Mouse (Mus musculus) thymus, adult 18-20 months (tissue): ENCODE measurements around the gene Babam1.
"Not testable (repeated sequence)": the region's sequence is repeated elsewhere in the genome, so short reads cannot be mapped to it uniquely, and the experiment has no call there.

Experiments used
- DNase-seq, 2 experiments: peaks; one replicate each; pipeline ENCODE4 v3.0.0; 2022; ENCODE audit warnings: mixed read lengths in 2 of 2

The Babam1 gene

GRCm38 (mm10) chr8:71408231-71408630, 11.6 kb downstream of the Babam1 start:
- no peak for DNase-seq

DNA sequence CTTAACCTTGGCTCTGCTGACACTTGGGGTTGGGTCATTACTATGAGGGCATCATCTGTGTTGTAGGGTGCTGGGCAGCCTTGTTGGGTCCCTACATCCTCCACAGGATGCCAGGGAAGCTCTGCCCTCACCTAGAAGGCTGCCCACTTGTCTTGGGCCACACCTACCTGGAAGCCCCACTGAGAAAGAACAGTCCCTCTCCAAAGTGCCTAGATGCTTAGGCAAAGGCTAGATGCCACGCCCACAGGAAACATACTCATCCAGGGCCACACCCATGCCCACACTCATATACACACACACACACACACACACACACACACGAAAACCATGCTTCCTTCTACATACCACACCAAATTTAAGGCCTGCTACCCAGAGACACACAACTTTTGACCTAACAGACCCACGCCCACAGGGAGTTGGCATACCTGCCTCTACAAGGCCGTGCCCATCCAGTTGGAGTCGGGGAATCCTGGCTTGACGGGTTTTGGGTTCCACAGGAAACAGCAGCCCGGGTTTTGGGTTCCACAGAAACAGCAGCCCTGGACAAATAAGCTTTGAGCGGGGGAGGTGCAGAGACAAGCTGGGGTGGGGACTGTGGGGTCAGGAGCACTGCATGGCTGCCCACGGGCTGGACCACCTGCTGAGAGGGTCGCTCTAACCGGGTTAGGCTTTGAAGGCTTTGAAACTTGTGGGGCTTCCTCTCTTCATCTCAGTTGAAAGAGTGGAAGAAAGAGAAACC, 15.0 kb downstream of the Babam1 start:
- DNase-seq: no peak

GRCm38 (mm10) chr8:71422121-71422520, 25.5 kb downstream of the Babam1 start:
- DNase-seq: no peak

DNA sequence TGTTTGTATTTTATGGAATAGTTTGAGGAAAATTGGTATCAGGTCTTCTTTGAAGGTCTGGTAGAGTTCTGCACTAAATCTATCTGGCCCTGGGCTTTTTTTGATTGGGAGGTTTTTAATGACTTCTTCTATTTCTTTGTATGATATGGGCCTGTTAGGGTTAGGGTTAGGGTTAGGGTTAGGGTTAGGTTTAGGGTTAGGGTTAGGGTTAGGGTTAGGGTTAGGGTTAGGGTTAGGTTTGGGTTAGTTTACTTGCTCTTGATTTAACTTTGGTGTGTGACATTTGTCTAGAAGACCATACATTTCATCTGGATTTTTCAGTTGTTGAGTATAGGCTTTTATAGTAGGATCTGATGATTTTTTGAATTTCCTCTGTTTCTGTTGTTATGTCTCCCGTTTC, 36.3 kb downstream of the Babam1 start:
- DNase-seq: not testable (repeated sequence)

DNA sequence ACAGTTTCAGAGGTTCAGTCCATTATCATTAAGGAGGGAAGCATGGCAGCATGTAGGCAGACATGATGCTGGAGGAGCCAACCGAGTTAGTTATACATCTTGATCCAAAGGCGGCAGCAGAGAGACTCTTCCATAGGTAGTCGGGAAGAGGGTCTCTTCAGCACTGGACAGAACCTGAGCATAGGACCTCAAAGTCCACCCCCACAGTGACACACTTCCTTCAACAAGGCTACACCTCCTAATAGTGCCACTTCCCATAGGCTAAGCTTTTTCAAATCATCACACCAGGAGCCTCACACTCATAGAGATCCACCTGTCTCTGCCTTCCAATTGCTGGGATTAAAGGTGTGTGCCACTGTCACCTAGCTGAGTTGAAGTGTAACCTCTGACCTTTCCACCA, 40.4 kb downstream of the Babam1 start:
- no peak for DNase-seq

DNA sequence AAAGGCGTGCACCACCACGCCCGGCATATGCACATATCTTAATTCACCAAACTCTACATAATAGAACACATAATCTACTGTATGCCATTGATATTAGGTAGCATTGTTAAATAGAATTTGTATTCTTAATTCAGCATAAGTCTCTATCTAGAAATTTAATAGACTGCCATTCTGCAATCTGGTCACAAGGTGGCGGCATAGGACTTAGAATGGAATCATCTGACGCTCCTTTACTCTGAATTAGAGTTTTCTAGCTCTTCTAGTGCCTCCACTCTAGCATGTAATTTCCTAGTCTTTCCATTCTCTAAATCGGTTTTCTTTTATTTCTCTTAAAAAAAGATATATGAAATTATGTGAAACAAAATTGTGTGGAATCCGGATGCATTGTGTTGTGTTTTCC, 44.7 kb downstream of the Babam1 start:
- DNase-seq: no peak

DNA sequence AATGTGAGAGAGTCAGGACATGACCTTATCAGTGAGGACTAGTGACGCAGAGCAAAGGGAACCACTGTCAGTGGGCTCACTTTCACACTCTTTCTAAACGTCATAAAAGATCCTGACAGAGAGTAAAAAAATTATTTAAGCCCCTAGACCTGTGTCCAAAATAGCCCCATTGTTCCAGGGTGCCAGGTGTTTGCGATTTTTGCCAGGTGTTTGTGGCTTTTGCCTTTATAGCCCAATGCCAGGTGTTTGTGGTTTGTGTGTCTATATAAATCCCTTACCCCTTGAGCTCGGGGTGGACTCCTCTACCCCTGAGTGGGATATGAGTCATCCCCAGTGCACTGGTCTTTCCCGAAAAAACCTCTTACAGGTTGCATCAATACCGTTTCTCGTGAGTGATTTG, 48.4 kb downstream of the Babam1 start:
- no peak for DNase-seq

DNA sequence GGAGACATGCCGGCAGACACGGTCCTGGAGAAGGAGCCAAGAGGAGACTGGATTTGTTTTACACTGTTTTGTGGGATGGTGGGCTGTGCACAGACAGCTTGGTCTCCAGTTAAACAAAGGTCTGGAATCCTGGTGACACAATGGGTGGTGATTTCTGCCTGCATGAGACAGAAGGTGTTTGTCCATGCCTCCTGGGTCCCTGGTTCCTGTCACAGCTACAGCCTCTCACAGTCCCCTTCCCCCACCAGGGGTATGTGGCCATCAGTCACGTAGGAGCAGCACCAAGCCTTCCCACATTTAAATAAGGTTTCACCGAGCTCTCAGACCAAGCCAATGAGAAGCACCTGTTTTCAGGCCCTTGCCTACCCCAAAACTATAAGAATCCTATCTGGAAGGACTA, 54.7 kb downstream of the Babam1 start:
- DNase-seq: no peak

DNA sequence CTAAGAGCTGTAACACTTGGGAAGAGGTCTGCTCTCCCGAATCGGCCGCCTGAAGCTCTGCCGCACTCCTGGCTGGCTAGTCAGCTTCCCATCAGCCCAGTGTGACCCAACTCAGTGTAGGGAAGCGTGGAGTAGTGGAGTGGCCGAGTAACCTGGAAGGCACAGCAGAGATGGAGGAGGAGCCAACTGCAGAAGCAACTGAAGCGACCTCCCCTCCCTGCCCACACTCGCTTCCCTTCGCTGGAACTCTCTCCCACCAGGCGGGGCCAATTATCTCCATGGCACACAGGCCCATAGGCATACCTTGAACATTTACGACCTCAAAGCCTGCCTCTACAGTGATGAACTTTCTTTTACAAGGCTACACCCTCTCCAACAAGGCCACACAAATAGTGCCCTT, 55.1 kb downstream of the Babam1 start:
- DNase-seq: no peak

- no peak for DNase-seq
Observed at GRCm38 (mm10) chr8:71452669-71453068, 56.0 kb downstream of the Babam1 start.
